Mouse (Mus musculus) adipocyte (in vitro differentiated cells): ENCODE data around the gene Poc5.

Experiments used
- DNase-seq: peaks from one replicate; pipeline ENCODE4 v3.0.0-alpha.2; 2016; ENCODE audit warnings: low spot score

Gene Poc5

GRCm38 (mm10) chr13:96431595-96432156, 43.6 kb downstream of the Poc5 start:
- DNase-seq, result peak; percentile 90

DNA sequence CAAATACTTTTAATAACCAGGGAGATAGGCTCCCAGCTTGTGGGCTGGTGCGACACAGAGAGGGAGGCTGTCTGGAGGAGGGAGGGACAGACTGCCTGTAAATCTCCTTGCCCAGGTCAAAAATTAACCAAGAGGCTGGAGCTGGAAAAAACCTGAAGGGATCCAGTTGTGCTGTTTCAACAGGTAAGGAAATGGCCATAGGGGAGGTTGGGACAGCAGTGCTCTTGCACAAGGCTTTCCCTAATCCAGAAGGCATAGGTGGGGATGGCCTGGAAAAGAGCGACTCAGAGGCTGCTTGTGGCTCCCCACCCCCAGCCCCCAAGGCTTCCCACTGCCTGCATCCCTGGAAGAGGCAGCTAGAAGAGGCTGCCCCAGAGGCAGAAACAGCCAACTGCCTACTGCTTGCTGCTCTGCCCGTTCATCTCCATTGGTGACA, 44.3 kb downstream of the Poc5 start:
- no peak for DNase-seq

DNA sequence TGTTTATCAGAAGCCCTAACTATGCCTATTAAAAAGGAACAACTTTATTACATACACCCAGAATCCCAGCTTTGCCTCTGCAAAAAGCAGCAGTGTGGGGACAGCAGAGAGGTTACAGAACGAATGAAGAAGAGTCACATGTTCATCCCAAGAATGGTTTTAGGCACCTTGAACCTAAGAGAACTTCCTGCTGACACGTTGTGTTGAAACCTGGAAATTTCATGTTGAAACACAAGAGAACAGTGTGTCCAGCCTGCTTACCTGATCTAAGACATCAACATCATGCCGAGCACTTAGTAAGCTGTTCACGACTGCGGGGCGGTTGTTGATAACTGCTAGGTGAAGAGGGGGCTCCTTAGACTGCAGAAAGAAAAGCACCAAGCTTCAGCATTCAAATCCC, 44.9 kb downstream of the Poc5 start:
- DNase-seq, result no peak

GRCm38 (mm10) chr13:96433648-96434190, 45.6 kb downstream of the Poc5 start:
- DNase-seq, result no peak

- DNase-seq, result no peak
Measured at GRCm38 (mm10) chr13:96434899-96435331, 46.8 kb downstream of the Poc5 start.

GRCm38 (mm10) chr13:96435793-96436192, 47.7 kb downstream of the Poc5 start:
- no peak for DNase-seq

GRCm38 (mm10) chr13:96436921-96437320, 48.8 kb downstream of the Poc5 start:
- no peak for DNase-seq

- no peak for DNase-seq
Measured at GRCm38 (mm10) chr13:96440436-96440835, 52.3 kb downstream of the Poc5 start.

DNA sequence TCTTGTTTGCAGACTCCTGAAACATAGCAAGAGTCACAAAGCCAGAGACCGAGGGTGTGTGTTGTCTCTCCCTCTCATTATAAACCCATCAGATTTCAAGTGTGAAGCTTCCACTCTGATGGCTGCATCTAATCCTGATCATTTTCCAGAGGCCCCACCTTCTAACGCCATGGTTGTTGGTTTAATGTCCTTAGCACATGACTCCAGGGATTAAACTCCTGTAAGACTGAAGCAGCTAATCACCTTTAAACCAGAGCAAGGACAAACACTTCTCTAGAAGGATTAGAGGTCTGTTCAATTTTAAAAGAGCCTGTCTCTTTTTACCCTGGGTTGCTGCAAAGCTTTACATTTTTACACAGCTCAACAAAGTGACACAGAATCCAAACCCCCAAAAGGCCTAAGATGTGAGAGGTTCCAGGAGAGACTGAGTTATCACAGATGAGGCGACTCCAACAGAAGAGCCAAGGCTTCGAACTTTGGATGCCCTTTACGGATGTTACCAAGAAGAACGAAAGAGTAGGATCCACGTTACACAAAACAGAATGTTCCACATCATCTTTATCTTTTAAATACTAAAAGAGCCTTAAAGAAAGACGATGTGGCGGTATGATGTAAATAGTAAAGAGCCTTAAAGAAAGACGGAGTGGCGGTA, 62.2 kb downstream of the Poc5 start:
- no peak for DNase-seq

DNA sequence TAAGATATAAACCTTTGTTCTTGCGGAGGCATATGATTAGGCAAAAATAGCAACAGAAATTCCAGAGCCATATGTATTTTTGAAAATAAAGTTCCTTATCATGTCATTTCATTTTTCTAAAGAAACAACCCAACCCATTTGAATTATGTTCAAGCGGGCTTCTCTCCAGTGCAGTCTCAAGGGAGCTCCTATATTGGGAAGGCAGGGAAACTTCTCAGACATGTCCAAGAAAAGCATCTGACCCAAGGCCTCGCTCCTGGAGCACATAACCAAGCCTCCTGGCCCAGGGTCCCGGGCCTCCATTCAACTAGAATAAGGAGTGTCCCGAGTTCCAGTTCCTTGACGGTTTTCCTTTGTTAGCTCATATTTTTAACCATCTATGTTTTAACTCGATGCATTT, 62.8 kb downstream of the Poc5 start:
- DNase-seq, result peak; percentile 71

GRCm38 (mm10) chr13:96451386-96452140, 63.5 kb downstream of the Poc5 start:
- DNase-seq, result no peak

DNA sequence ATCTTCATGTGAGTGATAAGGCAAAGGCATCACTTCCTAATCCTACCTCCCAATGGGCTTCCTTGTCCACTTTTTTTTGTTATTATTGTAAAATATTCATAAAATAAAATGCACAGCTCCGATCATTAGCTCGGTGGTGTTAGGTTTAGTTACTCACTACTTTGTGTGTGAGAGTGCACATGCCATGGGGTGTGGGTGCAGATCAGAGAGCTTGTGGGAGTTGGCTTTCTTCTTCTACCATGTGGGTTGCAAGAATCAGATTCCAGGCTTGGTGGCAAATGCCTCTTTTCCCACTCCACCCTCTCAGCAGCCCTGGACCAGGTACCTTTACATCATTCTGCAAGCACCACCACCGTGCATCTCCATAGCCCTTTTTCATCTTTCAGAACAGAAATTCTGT, 64.5 kb downstream of the Poc5 start:
- DNase-seq, result no peak

DNA sequence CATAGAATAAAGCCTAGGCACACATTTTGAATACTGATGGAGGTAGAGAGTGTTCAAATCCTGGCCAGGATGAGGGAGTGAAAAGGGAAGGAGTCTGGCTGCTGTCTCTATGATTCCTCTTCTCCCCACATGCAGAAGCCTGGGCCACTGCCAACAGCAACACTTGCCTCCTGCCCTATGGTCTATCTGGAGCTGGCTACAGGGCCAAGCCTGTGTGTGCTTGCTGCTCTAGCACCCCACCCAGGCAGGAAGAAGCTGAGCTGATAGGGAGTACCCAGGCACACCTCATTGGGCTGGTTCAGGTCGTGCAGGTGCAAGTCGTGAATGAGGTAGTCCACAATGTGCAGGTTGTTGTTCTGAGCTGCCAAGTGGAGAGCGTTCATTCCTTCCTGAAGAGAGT, 66.2 kb downstream of the Poc5 start:
- peak; percentile 91 for DNase-seq

- DNase-seq, result no peak
Measured at GRCm38 (mm10) chr13:96457566-96457965, 69.5 kb downstream of the Poc5 start.

GRCm38 (mm10) chr13:96458018-96458417, 69.9 kb downstream of the Poc5 start:
- no peak for DNase-seq

GRCm38 (mm10) chr13:96458606-96459005, 70.5 kb downstream of the Poc5 start:
- no peak for DNase-seq

DNA sequence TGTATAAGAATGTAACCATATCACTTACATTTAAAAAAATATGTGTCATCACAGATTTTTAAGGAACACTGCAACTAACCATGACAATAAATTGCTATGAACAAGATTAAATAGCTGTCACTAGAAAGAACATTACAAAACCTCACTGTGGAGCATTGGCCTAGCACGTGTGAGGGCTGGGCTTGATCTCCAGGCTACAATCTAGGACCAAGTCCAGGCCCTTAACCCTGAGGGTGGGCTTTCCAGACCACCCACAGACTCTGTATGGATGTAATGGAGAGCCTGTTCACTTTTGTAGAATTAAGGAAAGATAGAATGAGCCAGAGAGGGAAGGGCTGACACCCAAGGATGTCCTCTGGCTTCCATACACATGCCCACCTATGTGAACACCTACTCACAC, 74.5 kb downstream of the Poc5 start:
- no peak for DNase-seq

- DNase-seq, result no peak
Measured at GRCm38 (mm10) chr13:96465315-96465714, 77.2 kb downstream of the Poc5 start.
